Comparison of ENCODE assay signal across 8 mouse cellular contexts in the genomic region with DNA sequence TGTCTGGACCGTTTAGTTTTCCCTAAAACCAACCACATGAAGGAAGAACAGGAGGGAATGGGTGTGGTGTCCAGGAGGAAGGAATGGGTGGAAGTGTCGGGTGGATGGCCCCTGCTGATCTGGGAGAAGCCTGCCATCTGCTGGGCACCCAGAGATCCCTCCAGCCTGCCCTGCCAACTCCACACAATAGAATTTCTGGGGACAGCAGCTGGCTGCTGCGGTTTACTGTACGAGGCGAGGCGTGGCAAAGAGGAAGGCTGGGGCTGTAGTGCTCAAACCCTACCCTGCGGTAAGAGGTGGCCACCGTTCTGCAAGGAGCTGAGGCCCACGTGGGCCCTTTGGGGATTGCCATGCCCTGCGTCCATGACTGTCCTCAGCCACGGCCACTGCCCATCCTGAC. TPM values are rescaled to one million over a fixed set of nuclear protein-coding genes. Genes with fewer than 3 reads are reported as not detected.
A peak's percentile ranks its signal among the peaks of the same experiment; 100 is the strongest.
DNase-seq lines count a peak whose midpoint lies in the region; ATAC-seq and TF ChIP-seq lines count a peak whose summit lies in the region.

No protein-coding gene starts in this region.

- WGBS in embryonic facial prominence, embryonic 11.5 days = 35% methylated on average over 11 of the region's 11 CpGs
- WGBS in heart, embryonic 11.5 days (ENCODE audit: insufficient replicate concordance) = 32% methylated on average over 11 of the region's 11 CpGs
- WGBS in liver, postnatal 0 days (ENCODE audit: insufficient replicate concordance) = 18% methylated on average over 11 of the region's 11 CpGs
- WGBS in neural tube, embryonic 12.5 days = 19% methylated on average over 11 of the region's 11 CpGs

- TF ChIP-seq CTCF in liver, postnatal 0 days (IDR thresholded peaks at IDR 0.05; ENCODE audit: low read depth) = peak; percentile 86

- H3K9me3 ChIP-seq in embryonic facial prominence, embryonic 11.5 days (replicated peaks; ENCODE audit: control insufficient read depth, low read length) = no peaks in the 10 kb centered on the region
- H3K9me3 ChIP-seq in heart, embryonic 11.5 days (replicated peaks; ENCODE audit: control insufficient read depth, low read length) = no peaks in the 10 kb centered on the region
- H3K9me3 ChIP-seq in liver, postnatal 0 days (ENCODE audit: low read length) = no peaks in the 10 kb centered on the region
- no peaks in the 10 kb centered on the region for H3K9me3 ChIP-seq in neural tube, embryonic 12.5 days

- H3K4me2 ChIP-seq in embryonic facial prominence, embryonic 11.5 days (ENCODE audit: low read depth, low read length) = no peak overlapping the region
- no peak overlapping the region for H3K4me2 ChIP-seq in heart, embryonic 11.5 days
- no peak overlapping the region for H3K4me2 ChIP-seq in liver, postnatal 0 days (ENCODE audit: low read depth, low read length)
- 0 out of 2 replicates have a peak overlapping the region, but pooled peaks have one; percentile 12 for H3K4me2 ChIP-seq in neural tube, embryonic 12.5 days (replicated peaks)

- no peak overlapping the region for H3K4me3 ChIP-seq in embryonic facial prominence, embryonic 11.5 days (ENCODE audit: low read depth, low read length)
- no peak overlapping the region for H3K4me3 ChIP-seq in heart, embryonic 11.5 days (ENCODE audit: low read depth, low read length)
- H3K4me3 ChIP-seq in liver, postnatal 0 days (ENCODE audit: low read depth, low read length) = no peak overlapping the region
- H3K4me3 ChIP-seq in neural tube, embryonic 12.5 days = no peak overlapping the region

- no peak for TF ChIP-seq EP300 in liver, postnatal 0 days (IDR thresholded peaks at IDR 0.05; ENCODE audit: low read depth)

- DNase-seq in CD4-positive, CD25-positive, alpha-beta regulatory T cell, adult 2 months (ENCODE audit: low read depth, low spot score) = peak; percentile 84
- peak; percentile 88 for DNase-seq in adrenal gland, adult 2 months
- peak; percentile 75 for DNase-seq in embryonic facial prominence, embryonic 11.5 days (ENCODE audit: low spot score)
- DNase-seq in kidney, adult 9 months = peak; percentile 75
- DNase-seq in liver, postnatal 0 days = peak; percentile 77
- DNase-seq in thymus, adult 18-20 months = peak; percentile 33 to 43

- H3K27me3 ChIP-seq in embryonic facial prominence, embryonic 11.5 days (ENCODE audit: control insufficient read depth, insufficient read depth, low read length) = no peaks in the 10 kb centered on the region
- H3K27me3 ChIP-seq in heart, embryonic 11.5 days (ENCODE audit: control insufficient read depth, insufficient read depth, low read length) = peaks cover 2% of the 10 kb centered on the region; the same call in 1 of the 2 replicates
- no peaks in the 10 kb centered on the region for H3K27me3 ChIP-seq in liver, postnatal 0 days (ENCODE audit: insufficient read depth, low read length)
- H3K27me3 ChIP-seq in neural tube, embryonic 12.5 days (replicated peaks) = no peaks in the 10 kb centered on the region

- ATAC-seq in embryonic facial prominence, embryonic 11.5 days (replicated peaks; ENCODE audit: insufficient number of reproducible peaks, low FRiP score, low TSS enrichment, low read depth) = peak; percentile 73
- 0 out of 2 replicates have a peak, but pooled peaks have one; percentile 22 for ATAC-seq in heart, embryonic 11.5 days (replicated peaks; ENCODE audit: insufficient number of reproducible peaks, low FRiP score, low TSS enrichment)
- peak; percentile 26 for ATAC-seq in liver, postnatal 0 days
- peak; percentile 54 for ATAC-seq in neural tube, embryonic 12.5 days (ENCODE audit: low FRiP score, low read depth)

- no peaks in the 10 kb centered on the region for H3K36me3 ChIP-seq in embryonic facial prominence, embryonic 11.5 days (replicated peaks; ENCODE audit: control insufficient read depth, insufficient read depth, low read depth, low read length)
- no peaks in the 10 kb centered on the region for H3K36me3 ChIP-seq in heart, embryonic 11.5 days (ENCODE audit: control insufficient read depth, insufficient read depth, low read length)
- H3K36me3 ChIP-seq in liver, postnatal 0 days (replicated peaks; ENCODE audit: insufficient read depth, low read length) = no peaks in the 10 kb centered on the region
- no peaks in the 10 kb centered on the region; the same call in 1 of the 2 replicates for H3K36me3 ChIP-seq in neural tube, embryonic 12.5 days

- no peak overlapping the region for H3K27ac ChIP-seq in embryonic facial prominence, embryonic 11.5 days (replicated peaks; ENCODE audit: low read depth, low read length)
- no peak overlapping the region for H3K27ac ChIP-seq in heart, embryonic 11.5 days (ENCODE audit: low read depth, low read length)
- no peak overlapping the region for H3K27ac ChIP-seq in liver, postnatal 0 days (ENCODE audit: low read depth)
- no peak overlapping the region for H3K27ac ChIP-seq in neural tube, embryonic 12.5 days

- peaks cover 4% of the 10 kb centered on the region; the same call in 1 of the 2 replicates for H3K4me1 ChIP-seq in embryonic facial prominence, embryonic 11.5 days (ENCODE audit: control insufficient read depth, insufficient read depth, low read length)
- peaks cover 15% of the 10 kb centered on the region for H3K4me1 ChIP-seq in heart, embryonic 11.5 days (ENCODE audit: control insufficient read depth, insufficient read depth, low read length)
- peaks cover 8% of the 10 kb centered on the region for H3K4me1 ChIP-seq in liver, postnatal 0 days (ENCODE audit: insufficient read depth)
- peaks cover 40% of the 10 kb centered on the region for H3K4me1 ChIP-seq in neural tube, embryonic 12.5 days

- H3K9ac ChIP-seq in embryonic facial prominence, embryonic 11.5 days (replicated peaks; ENCODE audit: low read length) = no peak overlapping the region
- no peak overlapping the region for H3K9ac ChIP-seq in heart, embryonic 11.5 days (ENCODE audit: low read depth, low read length)
- H3K9ac ChIP-seq in liver, postnatal 0 days (replicated peaks) = no peak overlapping the region
- H3K9ac ChIP-seq in neural tube, embryonic 12.5 days = peak overlapping the region; percentile 34; the same call in 1 of the 2 replicates

RNA-seq across cellular contexts. Expression of a gene that starts 37.8 kb away (rescaled TPM):
- total RNA-seq in adrenal gland, adult 2 months (2021) = 10 to 100 TPM; 12.8 to 24.5 TPM
- 6.2 and 7.3 TPM in 2 replicates for polyA plus RNA-seq in adrenal gland, adult 2 months (2012; rRNA removed)
- 9.5 and 11.9 TPM in 2 replicates for polyA plus RNA-seq in embryonic facial prominence, embryonic 11.5 days (2014; fragmentation: Nextera tagmentation; extraction: Ambion mirVana)
- 4.1 and 4.7 TPM in 2 replicates for polyA plus RNA-seq in heart, embryonic 11.5 days (2014; fragmentation: Nextera tagmentation; extraction: Ambion mirVana)
- 1.0 and 1.5 TPM in 2 replicates for polyA plus RNA-seq in liver, postnatal 0 days (2015; fragmentation: Nextera tagmentation; extraction: Ambion mirVana)
- polyA plus RNA-seq in neural tube, embryonic 12.5 days (2016; fragmentation: Nextera tagmentation; extraction: Ambion mirVana) = 26.0 and 38.1 TPM in 2 replicates

RNA-seq across cellular contexts. Expression of a gene that starts 37.9 kb away (rescaled TPM):
- under 1 TPM; 0.26 to 0.83 TPM for total RNA-seq in adrenal gland, adult 2 months (2021)
- polyA plus RNA-seq in adrenal gland, adult 2 months (2012; rRNA removed) = 0.34 and 1.1 TPM in 2 replicates
- 12.1 and 13.4 TPM in 2 replicates for polyA plus RNA-seq in embryonic facial prominence, embryonic 11.5 days (2014; fragmentation: Nextera tagmentation; extraction: Ambion mirVana)
- 3.5 and 4.0 TPM in 2 replicates for polyA plus RNA-seq in heart, embryonic 11.5 days (2014; fragmentation: Nextera tagmentation; extraction: Ambion mirVana)
- polyA plus RNA-seq in liver, postnatal 0 days (2015; fragmentation: Nextera tagmentation; extraction: Ambion mirVana) = 0.89 and 0.95 TPM in 2 replicates
- 11.5 and 18.0 TPM in 2 replicates for polyA plus RNA-seq in neural tube, embryonic 12.5 days (2016; fragmentation: Nextera tagmentation; extraction: Ambion mirVana)

Comparison
In these comparisons a context has a peak if more than half of its experiments do, and no peak if none do; other contexts are left out.
1. DNase-seq: peak in every context shown above with its lines; median percentile 88 in adrenal gland, adult 2 months; 84 in CD4-positive, CD25-positive, alpha-beta regulatory T cell, adult 2 months; 77 in liver, postnatal 0 days; 75 in embryonic facial prominence, embryonic 11.5 days; 75 in kidney, adult 9 months; 38 in thymus, adult 18-20 months.
2. ATAC-seq: peak in every context shown above with its lines; median percentile 73 in embryonic facial prominence, embryonic 11.5 days; 54 in neural tube, embryonic 12.5 days; 26 in liver, postnatal 0 days; 22 in heart, embryonic 11.5 days.